Mouse (Mus musculus) embryonic facial prominence, embryonic 13.5 days (tissue): ENCODE measurements around the gene Tarbp1. TPM values are rescaled to one million over a fixed set of nuclear protein-coding genes. Genes with fewer than 3 reads are reported as not detected.
"Not testable (repeated sequence)": the region's sequence is repeated elsewhere in the genome, so short reads cannot be mapped to it uniquely, and the experiment has no call there.

Source experiments
- ATAC-seq: fragments of 200-750 bp; cut with Nextera tagmentation; 2 replicates; pipeline ENCODE4 v1.8.0; 2017; ENCODE audit warnings: low read depth; ENCODE audit not compliant: insufficient number of reproducible peaks, insufficient read depth, low FRiP score, low TSS enrichment
- H3K27ac ChIP-seq: fragments of 300-500 bp; sonication (generic); 2 replicates; pipeline ENCODE4 v1.5.1; 2015; ENCODE audit warnings: moderate library complexity, mild to moderate bottlenecking, inconsistent platforms
- H3K27me3 ChIP-seq: fragments of 300-500 bp; sonication (generic); 2 replicates; pipeline ENCODE4 v1.6.1; 2015; ENCODE audit warnings: mild to moderate bottlenecking, inconsistent platforms
- H3K36me3 ChIP-seq: fragments of 300-500 bp; sonication (generic); 2 replicates; pipeline ENCODE4 v1.6.1; 2015; ENCODE audit warnings: mild to moderate bottlenecking, inconsistent platforms
- H3K4me1 ChIP-seq: fragments of 300-500 bp; sonication (generic); 2 replicates; pipeline ENCODE4 v1.6.1; 2015; ENCODE audit warnings: inconsistent platforms
- H3K4me2 ChIP-seq: fragments of 300-500 bp; sonication (generic); 2 replicates; pipeline ENCODE4 v1.6.1; 2015; ENCODE audit warnings: moderate library complexity, mild to moderate bottlenecking, inconsistent platforms
- H3K4me3 ChIP-seq: fragments of 300-500 bp; sonication (generic); 2 replicates; pipeline ENCODE4 v1.5.1; 2015; ENCODE audit warnings: mild to moderate bottlenecking, inconsistent platforms
- H3K9ac ChIP-seq: fragments of 300-500 bp; sonication (generic); 2 replicates; pipeline ENCODE4 v1.6.1; 2015; ENCODE audit warnings: mild to moderate bottlenecking, inconsistent platforms
- H3K9me3 ChIP-seq: fragments of 300-500 bp; sonication (generic); 2 replicates; pipeline ENCODE4 v1.6.1; 2016; ENCODE audit warnings: inconsistent platforms
- WGBS: fragments of 180-500 bp; shearing (Covaris S2); methylation state at CpG from one replicate; pipeline ENCODE4 v1.1.7; 2015; ENCODE audit warnings: mixed read lengths; 5-methylcytosine and 5-hydroxymethylcytosine counted together
- polyA plus RNA-seq: library from polyadenylated mRNA; unstranded; fragments of >200 nt; fragmentation: Nextera tagmentation; extraction: Ambion mirVana; gene quantifications from 2 replicates; pipeline ENCODE4 v1.2.1, GENCODE M21; 2015

Gene Tarbp1
- polyA plus RNA-seq, 1 experiment from 2014 or later = 3.1 TPM

DNA sequence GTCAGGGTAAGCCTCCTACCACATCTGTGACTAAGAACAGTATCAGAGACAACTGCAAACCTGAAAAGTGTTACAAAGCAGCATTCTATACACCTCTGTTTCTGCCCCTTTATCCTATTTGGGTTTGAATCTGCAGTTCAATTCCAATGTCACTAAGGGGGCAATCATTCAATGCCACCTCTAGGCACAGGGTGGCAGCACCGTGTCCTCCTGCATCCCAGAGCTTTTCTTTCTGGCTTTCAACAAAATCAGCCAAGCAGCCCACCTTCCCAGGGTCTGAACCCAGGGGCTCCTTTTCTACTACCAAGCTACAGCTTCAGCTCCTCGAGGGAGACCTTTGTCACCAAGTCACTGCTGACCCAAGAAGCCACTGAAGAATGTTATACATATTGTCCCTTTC, 35.9 kb downstream of the Tarbp1 start:
- no peaks in the 10 kb centered on the region for H3K9me3 ChIP-seq
- 69% methylated on average over 2 of the region's 2 CpGs for WGBS
- H3K4me2 ChIP-seq = no peak overlapping the region
- no peak for ATAC-seq
- H3K9ac ChIP-seq = no peak overlapping the region
- no peaks in the 10 kb centered on the region for H3K27me3 ChIP-seq
- peaks cover 59% of the 10 kb centered on the region for H3K36me3 ChIP-seq
- no peak overlapping the region for H3K27ac ChIP-seq
- H3K4me3 ChIP-seq = no peak overlapping the region
- no peaks in the 10 kb centered on the region for H3K4me1 ChIP-seq

DNA sequence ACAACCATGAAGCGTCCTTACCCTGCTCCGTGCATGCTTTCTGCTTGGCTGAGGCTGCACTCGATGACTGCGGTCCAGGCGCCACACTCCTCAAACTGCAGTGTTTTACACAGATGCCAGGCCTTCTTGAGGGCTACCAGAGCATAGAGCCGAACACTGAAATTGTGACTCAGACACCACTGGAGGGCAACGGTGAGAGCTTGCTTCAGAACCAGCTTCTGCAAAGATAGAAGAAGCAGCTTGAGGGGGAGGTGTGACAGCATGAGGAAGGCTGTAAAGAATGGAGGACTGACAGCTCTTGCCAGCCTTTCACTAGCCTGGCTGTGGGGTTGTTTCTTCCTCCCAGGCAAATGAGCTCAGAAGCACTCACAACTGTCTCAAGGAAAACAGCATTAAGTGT, 41.0 kb downstream of the Tarbp1 start:
- 84% methylated on average over 7 of the region's 7 CpGs for WGBS
- peaks cover 77% of the 10 kb centered on the region for H3K36me3 ChIP-seq

DNA sequence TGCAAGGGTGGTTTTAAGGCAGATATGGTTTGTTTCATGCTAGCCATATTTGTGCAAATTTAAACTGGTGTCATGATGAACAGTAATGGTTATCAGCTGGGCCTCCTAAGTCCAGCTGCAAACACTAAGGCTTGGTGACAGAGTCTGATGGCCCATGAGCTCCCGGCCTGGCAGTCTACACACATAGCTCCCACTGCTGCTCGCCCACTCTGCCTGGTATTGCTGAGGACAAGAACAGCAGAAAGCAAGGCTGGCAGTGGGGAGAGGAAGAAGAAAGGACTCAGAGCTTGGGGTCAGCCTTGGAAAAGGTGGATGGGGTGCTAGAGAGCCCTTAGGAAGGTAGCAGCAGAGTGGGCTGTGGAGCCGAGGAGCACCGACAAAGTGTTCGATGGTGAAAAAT, 45.2 kb downstream of the Tarbp1 start:
- 92% methylated on average over 5 of the region's 5 CpGs for WGBS
- no peak overlapping the region for H3K27ac ChIP-seq
- no peak overlapping the region for H3K4me2 ChIP-seq
- ATAC-seq = no peak
- no peak overlapping the region for H3K9ac ChIP-seq
- no peak overlapping the region for H3K4me3 ChIP-seq
- H3K9me3 ChIP-seq = no peaks in the 10 kb centered on the region
- no peaks in the 10 kb centered on the region for H3K27me3 ChIP-seq
- H3K4me1 ChIP-seq = no peaks in the 10 kb centered on the region
- peaks cover 79% of the 10 kb centered on the region for H3K36me3 ChIP-seq

More for the DNA sequence above, 41.0 kb downstream of the Tarbp1 start:
- no peak overlapping the region for H3K9ac ChIP-seq
- ATAC-seq = no peak
- H3K27ac ChIP-seq = no peak overlapping the region
- H3K4me1 ChIP-seq = no peaks in the 10 kb centered on the region
- no peaks in the 10 kb centered on the region for H3K27me3 ChIP-seq
- no peak overlapping the region for H3K4me3 ChIP-seq
- H3K4me2 ChIP-seq = no peak overlapping the region
- H3K9me3 ChIP-seq = no peaks in the 10 kb centered on the region

DNA sequence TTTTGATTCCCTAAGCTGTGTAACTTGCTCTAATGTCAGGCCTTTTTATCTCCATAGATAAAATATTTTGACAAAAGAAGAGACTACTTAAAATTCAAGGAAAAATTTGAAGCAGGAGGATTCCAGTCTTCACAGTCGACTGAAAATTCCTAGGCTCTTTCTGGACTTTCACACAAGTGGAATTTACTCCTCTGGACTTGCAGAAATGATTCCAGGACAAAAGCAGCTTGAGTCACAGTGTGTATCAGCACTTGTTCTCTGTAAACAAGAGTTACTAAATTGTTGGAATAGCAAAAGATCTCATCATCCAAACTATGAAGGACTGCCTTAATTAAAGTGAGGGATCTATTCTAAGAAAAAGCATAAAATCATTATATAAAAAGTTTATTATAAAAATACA, 49.9 kb downstream of the Tarbp1 start:
- Histone ChIP-seq H3K9me3 (no peaks in the 10 kb centered on the region), H3K36me3 (peaks cover 47% of the 10 kb centered on the region), H3K27me3 (no peaks in the 10 kb centered on the region), H3K4me1 (peaks cover 9% of the 10 kb centered on the region), H3K4me2 (no peak overlapping the region), H3K9ac (no peak overlapping the region), H3K4me3 (no peak overlapping the region), H3K27ac (no peak overlapping the region)
- no peak for ATAC-seq
- WGBS = 78% methylated on average over 1 of the region's 1 CpGs

DNA sequence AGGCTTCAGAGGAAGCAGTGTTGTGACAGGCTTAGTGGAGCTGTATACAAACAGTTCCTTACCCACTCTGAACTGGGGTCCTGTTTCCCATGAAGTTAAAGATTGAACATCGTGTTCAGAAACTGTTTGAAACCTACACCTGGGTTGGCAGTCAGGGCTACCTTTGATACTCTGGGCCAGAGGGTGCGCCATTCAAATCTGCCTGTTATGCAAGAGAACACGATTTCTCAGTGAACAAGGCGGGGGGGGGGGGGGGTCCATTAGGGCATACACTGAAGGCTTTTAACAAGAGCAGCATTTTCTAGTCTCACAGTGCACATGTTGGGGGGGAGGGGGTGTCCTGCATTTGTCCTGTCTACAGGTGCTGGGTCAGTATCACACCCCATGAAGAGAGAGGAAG, 50.7 kb downstream of the Tarbp1 start:
- peaks cover 39% of the 10 kb centered on the region for H3K36me3 ChIP-seq
- H3K9ac ChIP-seq = no peak overlapping the region
- WGBS = 81% methylated on average over 4 of the region's 4 CpGs
- no peak overlapping the region for H3K27ac ChIP-seq
- H3K9me3 ChIP-seq = no peaks in the 10 kb centered on the region
- no peak overlapping the region for H3K4me2 ChIP-seq
- ATAC-seq = no peak
- no peaks in the 10 kb centered on the region for H3K27me3 ChIP-seq
- H3K4me1 ChIP-seq = peaks cover 9% of the 10 kb centered on the region
- no peak overlapping the region for H3K4me3 ChIP-seq

DNA sequence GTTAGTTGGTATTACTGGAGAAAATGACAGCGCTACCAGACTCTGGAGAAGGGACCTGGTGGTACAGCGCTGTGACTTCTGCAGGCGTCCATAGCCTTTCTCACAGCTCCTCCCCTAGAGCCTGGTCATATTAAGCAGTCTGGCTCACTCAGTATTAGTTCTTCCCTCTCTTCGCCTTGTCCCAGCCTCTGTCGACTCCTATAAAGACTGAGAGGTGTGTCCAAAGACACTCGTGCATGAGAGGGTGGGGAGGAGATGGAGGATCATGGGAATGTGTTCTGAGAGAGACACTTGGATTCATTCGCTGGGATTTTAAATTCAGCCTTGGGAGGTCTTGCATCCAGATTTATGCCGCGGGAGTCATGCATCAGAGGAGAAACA, 52.0 kb downstream of the Tarbp1 start:
- H3K27ac ChIP-seq = peak overlapping the region; percentile 78
- peak overlapping the region; percentile 90 for H3K4me2 ChIP-seq
- H3K9ac ChIP-seq = peak overlapping the region; percentile 93
- H3K36me3 ChIP-seq = peaks cover 26% of the 10 kb centered on the region
- 5% methylated on average over 9 of the region's 9 CpGs for WGBS
- peak overlapping the region; percentile 87 for H3K4me3 ChIP-seq
- H3K4me1 ChIP-seq = peaks cover 9% of the 10 kb centered on the region
- no peaks in the 10 kb centered on the region for H3K9me3 ChIP-seq
- H3K27me3 ChIP-seq = no peaks in the 10 kb centered on the region
- peak; percentile 16; the same call in 1 of the 2 replicates for ATAC-seq

DNA sequence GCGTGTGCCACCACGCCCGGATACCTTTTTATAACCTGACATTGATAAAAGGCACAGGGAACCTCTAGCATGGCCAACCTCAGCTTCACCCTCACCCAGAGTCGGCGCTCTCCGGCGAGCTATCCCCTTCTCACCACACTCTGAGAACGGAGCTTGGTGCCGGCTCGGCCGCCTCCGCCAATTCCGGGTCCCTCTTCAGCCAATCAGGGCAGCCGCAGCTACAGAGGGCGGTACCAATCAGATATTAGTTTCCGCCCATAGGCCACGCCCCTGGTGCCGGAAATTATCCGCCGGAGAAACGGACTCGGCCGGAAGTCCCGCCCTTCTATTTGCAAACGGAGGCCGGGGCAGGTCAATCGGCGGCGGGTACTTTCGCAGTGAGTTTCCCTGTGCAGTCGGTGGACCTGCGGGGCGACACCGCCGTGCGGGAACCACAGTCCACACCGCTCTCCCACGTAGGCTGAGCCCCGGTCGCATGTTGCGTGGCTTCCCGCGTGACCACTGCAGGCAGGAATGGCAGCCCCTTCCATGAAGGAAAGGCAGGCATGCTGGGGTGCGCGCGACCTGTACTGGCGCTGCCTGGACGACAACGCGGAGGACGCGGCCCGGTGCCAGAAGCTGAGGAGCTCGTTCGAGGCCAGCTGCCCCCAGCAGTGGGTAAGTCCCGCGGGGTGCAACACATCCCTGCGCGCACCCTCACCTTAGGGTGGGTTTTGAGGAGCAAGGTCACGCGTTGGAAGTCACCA, 52.5 kb downstream of the Tarbp1 start, which contains the start of gene Coa6:
Gene Coa6, plus strand, starts transcription at position 342 of the 746 bp plus-strand sequence.
- peak; percentile 94 for ATAC-seq
- Histone ChIP-seq H3K27me3 (no peaks in the 10 kb centered on the region), H3K4me3 (peak within 1 kb of the TSS; percentile 87), H3K36me3 (peaks cover 21% of the 10 kb centered on the region), H3K9me3 (no peaks in the 10 kb centered on the region), H3K4me1 (peaks cover 9% of the 10 kb centered on the region), H3K9ac (peak within 1 kb of the TSS; percentile 93), H3K4me2 (peak within 1 kb of the TSS; percentile 90), H3K27ac (peak within 1 kb of the TSS; percentile 78)
- WGBS = under 1% methylated on average over 61 of the region's 61 CpGs

DNA sequence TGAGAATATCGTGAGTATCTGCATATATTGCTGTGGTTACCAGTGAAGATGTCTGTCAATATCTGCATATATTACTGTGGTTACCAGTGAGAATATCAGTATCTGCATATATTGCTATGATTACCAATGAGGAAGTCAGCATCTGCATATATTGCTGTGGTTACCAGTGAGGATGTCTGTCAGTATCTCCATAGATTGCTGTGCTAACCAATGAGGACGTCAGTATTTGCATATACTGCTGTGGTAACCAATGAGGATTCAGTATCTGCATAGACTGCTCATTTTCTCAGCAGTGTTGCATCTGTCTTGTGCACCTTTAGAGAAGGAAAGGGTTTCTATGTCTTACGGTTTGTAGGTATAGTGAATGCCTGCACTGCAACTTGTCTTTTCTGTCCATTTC, 54.0 kb downstream of the Tarbp1 start:
- no peak overlapping the region for H3K4me2 ChIP-seq
- H3K4me3 ChIP-seq = no peak overlapping the region
- no peak overlapping the region for H3K27ac ChIP-seq
- no peak for ATAC-seq
- WGBS = 77% methylated on average over 3 of the region's 3 CpGs
- peaks cover 5% of the 10 kb centered on the region for H3K36me3 ChIP-seq
- no peaks in the 10 kb centered on the region for H3K9me3 ChIP-seq
- no peak overlapping the region for H3K9ac ChIP-seq
- H3K27me3 ChIP-seq = no peaks in the 10 kb centered on the region
- peaks cover 9% of the 10 kb centered on the region for H3K4me1 ChIP-seq

DNA sequence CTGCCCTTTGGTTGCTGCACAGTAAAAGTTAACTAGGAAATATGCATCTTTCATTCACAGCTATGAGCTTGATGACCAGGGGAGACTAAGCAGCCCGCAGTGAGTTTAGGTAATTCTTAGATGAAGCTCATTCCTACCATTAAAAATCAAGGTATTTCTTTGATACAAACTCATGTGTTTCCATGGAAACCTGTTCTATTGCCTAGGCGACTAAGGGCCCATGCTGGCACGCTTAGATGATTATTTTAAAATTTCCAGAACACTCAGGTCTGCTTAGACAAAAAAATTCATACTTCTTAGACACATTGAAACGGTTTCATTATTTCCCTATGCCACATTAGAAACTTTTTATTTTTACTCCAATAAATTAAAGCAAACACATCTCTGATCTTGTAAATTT, 69.8 kb downstream of the Tarbp1 start:
- Histone ChIP-seq H3K27ac (no peak overlapping the region), H3K4me1 (no peaks in the 10 kb centered on the region), H3K27me3 (no peaks in the 10 kb centered on the region), H3K9ac (no peak overlapping the region), H3K4me2 (no peak overlapping the region), H3K4me3 (no peak overlapping the region), H3K9me3 (no peaks in the 10 kb centered on the region), H3K36me3 (no peaks in the 10 kb centered on the region)
- ATAC-seq = no peak
- 77% methylated on average over 4 of the region's 4 CpGs for WGBS

DNA sequence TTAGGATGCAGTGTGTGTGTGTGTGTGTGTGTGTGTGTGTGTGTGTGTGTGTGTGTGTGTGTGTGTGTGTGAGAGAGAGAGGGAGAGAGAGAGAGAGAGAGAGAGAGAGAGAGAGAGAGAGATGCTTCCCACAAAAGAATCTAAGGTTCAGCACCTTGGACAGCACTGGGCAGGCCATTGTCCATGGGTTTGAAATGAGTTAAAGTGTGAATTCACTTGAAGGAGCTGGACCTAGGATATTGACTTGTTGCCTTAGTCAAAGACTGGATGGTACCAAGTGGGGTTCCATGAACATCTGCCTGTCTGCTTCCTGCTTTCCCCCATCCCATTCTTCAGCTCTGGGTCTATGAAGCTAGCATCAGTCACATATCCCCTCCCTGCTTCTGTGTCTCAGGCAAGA, 70.3 kb downstream of the Tarbp1 start:
- not testable (repeated sequence) for ATAC-seq, H3K4me1 ChIP-seq, H3K9me3 ChIP-seq, H3K36me3 ChIP-seq, H3K4me3 ChIP-seq, H3K27me3 ChIP-seq, H3K27ac ChIP-seq, H3K4me2 ChIP-seq, H3K9ac ChIP-seq

DNA sequence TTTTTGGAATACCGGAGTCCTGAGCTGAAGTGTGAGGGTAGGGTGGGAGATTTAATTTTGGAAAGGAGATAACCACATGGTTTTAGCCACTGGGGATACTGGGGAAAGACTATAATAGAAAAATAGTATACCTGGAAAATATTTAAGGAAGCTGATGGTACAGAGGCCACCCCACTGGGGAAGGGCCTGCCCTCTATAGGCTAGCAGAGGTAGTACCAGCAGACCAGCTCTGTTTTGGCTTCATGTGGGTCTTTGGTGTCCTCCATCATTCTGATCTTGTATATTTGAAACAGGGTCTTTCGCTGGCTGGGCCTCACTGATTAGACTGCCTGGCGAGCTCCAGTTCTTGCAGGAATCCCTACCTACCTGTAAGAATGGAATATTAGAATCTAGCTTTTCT, 76.5 kb downstream of the Tarbp1 start:
- no peaks in the 10 kb centered on the region for H3K36me3 ChIP-seq
- no peak overlapping the region for H3K9ac ChIP-seq
- H3K4me3 ChIP-seq = no peak overlapping the region
- no peaks in the 10 kb centered on the region for H3K9me3 ChIP-seq
- WGBS = 85% methylated on average over 3 of the region's 3 CpGs
- no peak for ATAC-seq
- H3K4me2 ChIP-seq = no peak overlapping the region
- H3K4me1 ChIP-seq = no peaks in the 10 kb centered on the region
- H3K27me3 ChIP-seq = no peaks in the 10 kb centered on the region
- no peak overlapping the region for H3K27ac ChIP-seq

DNA sequence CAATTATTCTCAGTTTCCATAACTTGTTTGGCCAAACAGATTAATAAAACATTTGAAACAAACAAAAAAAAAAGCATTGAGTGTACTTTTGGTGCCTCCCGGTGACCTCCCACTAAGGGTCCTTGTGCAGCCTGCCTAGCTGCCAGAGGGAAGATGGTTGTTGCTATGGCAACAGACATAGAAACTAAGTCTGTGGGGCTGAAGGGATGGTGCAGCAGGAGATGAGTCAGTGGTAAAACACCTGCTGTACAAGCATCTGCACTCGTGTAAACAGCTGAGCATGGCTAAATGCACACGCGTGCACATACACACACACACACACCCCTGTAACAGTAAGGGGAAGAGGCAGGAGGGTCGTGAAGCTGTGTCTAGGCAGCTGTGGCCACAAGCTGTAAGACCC, 78.9 kb downstream of the Tarbp1 start:
- Histone ChIP-seq H3K27ac (no peak overlapping the region), H3K9ac (no peak overlapping the region), H3K4me3 (no peak overlapping the region), H3K27me3 (no peaks in the 10 kb centered on the region), H3K36me3 (no peaks in the 10 kb centered on the region), H3K4me1 (0 out of 2 replicates have a peak, but pooled peaks cover 6% of the 10 kb centered on the region), H3K4me2 (no peak overlapping the region), H3K9me3 (no peaks in the 10 kb centered on the region)
- ATAC-seq = no peak
- WGBS = 78% methylated on average over 5 of the region's 5 CpGs
